41 mouse cellular contexts compared by ENCODE assay signal in the genomic region with DNA sequence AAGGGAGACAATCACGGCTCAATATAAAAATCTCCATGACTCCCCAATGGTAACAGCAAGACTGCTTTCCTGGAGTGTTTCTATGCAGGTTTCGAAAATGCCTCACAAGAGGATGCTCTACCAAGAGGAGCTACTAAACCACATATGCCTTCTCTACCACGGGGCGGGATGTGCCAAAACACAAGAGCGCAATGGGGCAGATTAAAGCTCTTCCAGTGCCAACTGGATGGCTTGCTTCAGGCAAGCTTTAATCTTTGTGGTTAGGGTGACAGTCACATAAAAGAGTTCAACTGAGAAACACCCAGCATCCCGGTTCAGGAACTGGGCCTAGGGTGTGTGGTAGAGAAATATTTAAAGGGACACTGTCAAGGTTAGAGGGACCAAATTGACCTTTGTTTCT. TPM values are rescaled to one million over a fixed set of nuclear protein-coding genes. Genes with fewer than 3 reads are reported as not detected.
A peak's percentile ranks its signal among the peaks of the same experiment; 100 is the strongest.
DNase-seq lines count a peak whose midpoint lies in the region; ATAC-seq and TF ChIP-seq lines count a peak whose summit lies in the region.
"Had no signal": no experiment of that assay in that cellular context is flagged by ENCODE, and none has a peak within 500 bp of the region (broad histone marks: within the 10 kb centered on the region; RNA-seq: fewer than 3 reads in every experiment).

No protein-coding gene starts in this region.

- ATAC-seq in midbrain, postnatal 0 days (ENCODE audit: low FRiP score) = no peak
- ATAC-seq in midbrain, embryonic 11.5 days (ENCODE audit: low FRiP score) = no peak
- ATAC-seq: activated CD4-positive, CD25-positive, alpha-beta regulatory T cell, adult 4 months; CD4-positive, CD25-positive, alpha-beta regulatory T cell, adult 4 months; forebrain, postnatal 0 days; intestine, embryonic 16.5 days; lung, postnatal 0 days; midbrain, embryonic 13.5 days had no signal

- peak; percentile 26 for DNase-seq in cerebellum, adult 11 months
- no peak for DNase-seq in cerebellum, postnatal 4 days (ENCODE audit: low spot score in 2 of 2)
- peak; percentile 25 for DNase-seq in midbrain, postnatal 0 days (ENCODE audit: low spot score)
- no peak for DNase-seq in midbrain, embryonic 11.5 days (ENCODE audit: low spot score, missing footprints)
- DNase-seq in cerebellum, adult 18-20 months = peak; percentile 45 to 53
- peak; percentile 48 to 66 for DNase-seq in cerebellum, postnatal 25 days
- DNase-seq in kidney, adult 18-20 months = no peak
- DNase-seq in heart, postnatal 25 days (ENCODE audit: low spot score) = no peak
- DNase-seq: adrenal gland, adult 2 months; embryo, embryonic 11 days; forebrain, postnatal 0 days; gastrocnemius, postnatal 10 days; heart, postnatal 14 days; kidney, adult 9 months; kidney, postnatal 14 days; liver, embryonic 13.5 days; lung, adult 18-20 months; lung, postnatal 4 days; spleen, adult 18-20 months; thymus, adult 18-20 months; thymus, postnatal 25 days had no signal

- H3K4me2 ChIP-seq in midbrain, postnatal 0 days (ENCODE audit: low read depth, low read length, poor library complexity, severe bottlenecking) = no peak overlapping the region
- no peak overlapping the region for H3K4me2 ChIP-seq in midbrain, embryonic 11.5 days
- H3K4me2 ChIP-seq: embryonic facial prominence, embryonic 13.5 days; hindbrain, embryonic 12.5 days; liver, embryonic 13.5 days; midbrain, embryonic 13.5 days had no signal

- H3K4me3 ChIP-seq in midbrain, postnatal 0 days (ENCODE audit: low read depth, low read length) = no peak overlapping the region
- H3K4me3 ChIP-seq in midbrain, embryonic 11.5 days (ENCODE audit: low read depth, low read length) = no peak overlapping the region
- H3K4me3 ChIP-seq: embryonic facial prominence, embryonic 13.5 days; erythroblast, embryonic 14.5 days; hindbrain, embryonic 12.5 days; left cerebral cortex, adult 2 months; liver, embryonic 13.5 days; megakaryocyte, embryonic 14.5 days; midbrain, embryonic 13.5 days had no signal

- WGBS in midbrain, postnatal 0 days = 66% methylated on average over 6 of the region's 6 CpGs
- WGBS in midbrain, embryonic 11.5 days = 91% methylated on average over 6 of the region's 6 CpGs

- H3K9me3 ChIP-seq in midbrain, postnatal 0 days (ENCODE audit: low read length) = no peaks in the 10 kb centered on the region
- H3K9me3 ChIP-seq in midbrain, embryonic 11.5 days (ENCODE audit: control insufficient read depth, low read length) = no peaks in the 10 kb centered on the region
- H3K9me3 ChIP-seq: embryonic facial prominence, embryonic 13.5 days; hindbrain, embryonic 12.5 days; liver, embryonic 13.5 days; megakaryocyte, embryonic 14.5 days; midbrain, embryonic 13.5 days had no signal

- no peaks in the 10 kb centered on the region for H3K27me3 ChIP-seq in midbrain, postnatal 0 days (ENCODE audit: insufficient read depth, low read length)
- H3K27me3 ChIP-seq in midbrain, embryonic 11.5 days (ENCODE audit: control insufficient read depth, insufficient read depth, low read length) = no peaks in the 10 kb centered on the region
- H3K27me3 ChIP-seq: embryonic facial prominence, embryonic 13.5 days; hindbrain, embryonic 12.5 days; liver, embryonic 13.5 days; megakaryocyte, embryonic 14.5 days; midbrain, embryonic 13.5 days had no signal

- intact Hi-C loops in heart, postnatal 25 days (cut with DNase I) = no loop called here

- H3K4me1 ChIP-seq in midbrain, postnatal 0 days (ENCODE audit: insufficient read depth, low read length) = no peaks in the 10 kb centered on the region
- no peaks in the 10 kb centered on the region for H3K4me1 ChIP-seq in midbrain, embryonic 11.5 days (ENCODE audit: control insufficient read depth, insufficient read depth, low read length)
- H3K4me1 ChIP-seq: embryonic facial prominence, embryonic 13.5 days; hindbrain, embryonic 12.5 days; liver, embryonic 13.5 days; midbrain, embryonic 13.5 days had no signal

- peaks cover 29% of the 10 kb centered on the region for H3K36me3 ChIP-seq in midbrain, postnatal 0 days (ENCODE audit: insufficient read depth, low read length)
- H3K36me3 ChIP-seq in midbrain, embryonic 11.5 days (ENCODE audit: control insufficient read depth, insufficient read depth, low read length) = peaks cover 22% of the 10 kb centered on the region

- H3K9ac ChIP-seq in midbrain, postnatal 0 days (replicated peaks; ENCODE audit: low read length, poor library complexity, severe bottlenecking) = no peak overlapping the region
- H3K9ac ChIP-seq in midbrain, embryonic 11.5 days (ENCODE audit: low read length) = no peak overlapping the region
- H3K9ac ChIP-seq: embryonic facial prominence, embryonic 13.5 days; forebrain, postnatal 0 days; hindbrain, embryonic 12.5 days; liver, embryonic 13.5 days; midbrain, embryonic 13.5 days had no signal

- no peak overlapping the region for H3K27ac ChIP-seq in midbrain, postnatal 0 days (ENCODE audit: low read depth, low read length)
- no peak overlapping the region for H3K27ac ChIP-seq in midbrain, embryonic 11.5 days (ENCODE audit: low read depth, low read length)
- H3K27ac ChIP-seq: embryonic facial prominence, embryonic 13.5 days; hindbrain, embryonic 12.5 days; left cerebral cortex, adult 2 months; liver, embryonic 13.5 days; midbrain, embryonic 13.5 days; stomach, postnatal 0 days had no signal

- TF ChIP-seq CTCF in midbrain, postnatal 0 days (IDR thresholded peaks at IDR 0.05) = no peak

RNA-seq across cellular contexts. Expression of a gene that starts 39.8 kb away (rescaled TPM):
- total RNA-seq in midbrain, postnatal 0 days (2014; rRNA removed) = 147 and 183 TPM in 2 replicates
- 40.7 and 47.7 TPM in 2 replicates for polyA plus RNA-seq in midbrain, postnatal 0 days (2015; fragmentation: Nextera tagmentation; extraction: Ambion mirVana)
- polyA plus RNA-seq in midbrain, embryonic 11.5 days (2014; fragmentation: Nextera tagmentation; extraction: Ambion mirVana) = 89.6 and 92.3 TPM in 2 replicates
- 10 to 100 TPM; 28.9 to 31.9 TPM for total RNA-seq in heart, postnatal 25 days (2021)

RNA-seq across cellular contexts. Expression of a gene that starts 47.5 kb away (rescaled TPM):
- total RNA-seq in midbrain, postnatal 0 days (2014; rRNA removed) = not detected in 2 replicates
- polyA plus RNA-seq in midbrain, postnatal 0 days (2015; fragmentation: Nextera tagmentation; extraction: Ambion mirVana) = not detected in 2 replicates
- not detected in 2 replicates for polyA plus RNA-seq in midbrain, embryonic 11.5 days (2014; fragmentation: Nextera tagmentation; extraction: Ambion mirVana)
- not detected for total RNA-seq in heart, postnatal 25 days (2021)
- total RNA-seq: adrenal gland, adult 2 months; adrenal gland, postnatal 4 days; forebrain, postnatal 0 days; gastrocnemius, postnatal 10 days; heart, adult 8-10 months; heart, postnatal 14 days; layer of hippocampus, postnatal 14 days; left cerebral cortex, adult 2 months; left cerebral cortex, postnatal 36 days; monocyte, adult 5-6 weeks; neutrophil, adult 5-6 weeks had no signal
- polyA plus RNA-seq: activated CD4-positive, CD25-positive, alpha-beta regulatory T cell, adult 4 months; adrenal gland, adult 2 months; CD4-positive, CD25-positive, alpha-beta regulatory T cell, adult 4 months; embryonic facial prominence, embryonic 13.5 days; erythroblast, embryonic 14.5 days; forebrain, embryonic 11.5 days; forebrain, postnatal 0 days; heart, embryonic 14.5 days; hindbrain, embryonic 12.5 days; intestine, embryonic 16.5 days; limb, embryonic 14.5 days; liver, embryonic 13.5 days; lung, postnatal 0 days; midbrain, embryonic 13.5 days; stomach, postnatal 0 days had no signal

RNA-seq across cellular contexts. Expression of a gene that starts 59.7 kb away (rescaled TPM):
- total RNA-seq in midbrain, postnatal 0 days (2014; rRNA removed) = 0.93 TPM in 1 of 2 replicates, not detected in the other
- 0.09 TPM in 1 of 2 replicates, not detected in the other for polyA plus RNA-seq in midbrain, postnatal 0 days (2015; fragmentation: Nextera tagmentation; extraction: Ambion mirVana)
- polyA plus RNA-seq in midbrain, embryonic 11.5 days (2014; fragmentation: Nextera tagmentation; extraction: Ambion mirVana) = 0.06 TPM in 1 of 2 replicates, not detected in the other
- total RNA-seq in heart, postnatal 25 days (2021) = not detected
- total RNA-seq: adrenal gland, adult 2 months; adrenal gland, postnatal 4 days; gastrocnemius, postnatal 10 days; heart, postnatal 14 days; monocyte, adult 5-6 weeks; neutrophil, adult 5-6 weeks had no signal
- polyA plus RNA-seq: activated CD4-positive, CD25-positive, alpha-beta regulatory T cell, adult 4 months; adrenal gland, adult 2 months; embryonic facial prominence, embryonic 13.5 days; forebrain, embryonic 11.5 days; heart, embryonic 14.5 days; intestine, embryonic 16.5 days; liver, embryonic 13.5 days; lung, postnatal 0 days; midbrain, embryonic 13.5 days; stomach, postnatal 0 days had no signal

Comparison
In these comparisons a context has a peak if more than half of its experiments do, and no peak if none do; other contexts are left out.
1. DNase-seq: peak in cerebellum, adult 11 months (single experiment), midbrain, postnatal 0 days (single experiment), cerebellum, adult 18-20 months (2 of 2) and cerebellum, postnatal 25 days (2 of 2); none in cerebellum, postnatal 4 days (0 of 2), midbrain, embryonic 11.5 days (single experiment), kidney, adult 18-20 months (single experiment) and heart, postnatal 25 days (single experiment).